Comparison of ENCODE assay signal across 8 mouse cellular contexts in the genomic region with DNA sequence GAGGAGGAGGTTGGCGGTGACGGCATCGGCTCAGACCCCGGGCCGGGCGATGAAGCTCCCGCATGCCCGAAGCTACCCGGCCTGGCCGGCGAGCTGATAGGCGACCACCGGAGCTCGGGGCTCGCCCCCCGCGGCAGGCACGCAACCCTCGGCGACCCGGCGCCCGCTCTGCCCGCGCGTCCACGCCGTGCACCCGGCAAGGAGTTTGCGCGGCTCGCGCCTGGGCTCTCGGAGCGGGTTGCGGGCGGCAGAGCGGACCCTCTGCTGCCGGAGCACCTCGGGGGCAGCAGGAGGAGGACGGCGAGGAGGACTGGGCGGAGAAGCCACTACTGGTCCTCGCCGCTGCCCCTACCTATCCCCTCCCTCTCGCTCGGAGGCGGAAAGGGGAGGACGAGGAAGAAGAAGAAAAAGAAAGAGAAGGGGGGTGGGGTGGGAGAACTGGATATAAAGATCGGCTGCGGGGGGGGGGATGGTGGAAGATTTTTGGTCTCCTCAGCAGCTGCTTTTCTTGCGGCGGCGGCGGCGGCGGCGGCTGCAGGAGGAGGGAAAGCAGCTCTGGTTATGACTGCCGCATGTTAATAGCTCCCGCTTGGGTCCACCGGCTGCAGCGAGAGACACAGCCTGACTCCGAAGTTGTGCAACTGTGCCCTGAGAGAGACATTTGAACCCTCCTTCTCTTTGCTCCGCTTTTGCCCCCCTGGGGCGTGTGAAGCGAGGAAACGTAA. TPM values are rescaled to one million over a fixed set of nuclear protein-coding genes. Genes with fewer than 3 reads are reported as not detected.
DNase-seq lines count a peak whose midpoint lies in the region; ATAC-seq and TF ChIP-seq lines count a peak whose summit lies in the region.

No protein-coding gene starts in this region.

- under 1% methylated on average over 59 of the region's 67 CpGs for WGBS in intestine, embryonic 16.5 days
- under 1% methylated on average over 58 of the region's 67 CpGs for WGBS in limb, embryonic 11.5 days
- under 1% methylated on average over 62 of the region's 67 CpGs for WGBS in midbrain, embryonic 11.5 days
- WGBS in stomach, embryonic 15.5 days = under 1% methylated on average over 58 of the region's 67 CpGs

- ATAC-seq in granulocyte monocyte progenitor cell, adult 5-6 weeks (replicated peaks; ENCODE audit: poor library complexity, severe bottlenecking) = peak; percentile 71
- ATAC-seq in intestine, embryonic 16.5 days = peak; percentile 57
- ATAC-seq in limb, embryonic 11.5 days (ENCODE audit: insufficient number of reproducible peaks, low FRiP score, low TSS enrichment, low read depth) = peak; percentile 67
- ATAC-seq in midbrain, embryonic 11.5 days (ENCODE audit: low FRiP score) = peak; percentile 68
- ATAC-seq in stomach, embryonic 15.5 days (ENCODE audit: insufficient read depth, low FRiP score, low read depth) = peak; percentile 8; the same call in 1 of the 2 replicates

- peaks cover 18% of the 10 kb centered on the region; the same call in 1 of the 2 replicates for H3K27me3 ChIP-seq in intestine, embryonic 16.5 days (replicated peaks; ENCODE audit: control insufficient read depth, insufficient read depth, low read length)
- H3K27me3 ChIP-seq in limb, embryonic 11.5 days (ENCODE audit: control insufficient read depth, insufficient read depth, low read length) = no peaks in the 10 kb centered on the region
- no peaks in the 10 kb centered on the region for H3K27me3 ChIP-seq in midbrain, embryonic 11.5 days (ENCODE audit: control insufficient read depth, insufficient read depth, low read length)
- H3K27me3 ChIP-seq in stomach, embryonic 15.5 days (replicated peaks) = no peaks in the 10 kb centered on the region; the same call in 1 of the 2 replicates

- intact Hi-C loops in gastrocnemius, adult 2 months (cut with DNase I) = no loop called here

- TF ChIP-seq CTCF in gastrocnemius, adult 2 months (IDR thresholded peaks at IDR 0.05) = no peak

- H3K4me3 ChIP-seq in gastrocnemius, adult 2 months = peak overlapping the region; percentile 81
- H3K4me3 ChIP-seq in intestine, embryonic 16.5 days (ENCODE audit: low read length) = peak overlapping the region; percentile 67
- H3K4me3 ChIP-seq in limb, embryonic 11.5 days (ENCODE audit: low read depth, low read length) = peak overlapping the region; percentile 68
- H3K4me3 ChIP-seq in midbrain, embryonic 11.5 days (ENCODE audit: low read depth, low read length) = peak overlapping the region; percentile 71
- H3K4me3 ChIP-seq in stomach, embryonic 15.5 days (replicated peaks) = peak overlapping the region; percentile 68

- H3K9ac ChIP-seq in intestine, embryonic 16.5 days (ENCODE audit: low read depth, low read length) = peak overlapping the region; percentile 66
- peak overlapping the region; percentile 85 for H3K9ac ChIP-seq in limb, embryonic 11.5 days (ENCODE audit: low read length)
- peak overlapping the region; percentile 82 for H3K9ac ChIP-seq in midbrain, embryonic 11.5 days (ENCODE audit: low read length)
- peak overlapping the region; percentile 26; the same call in 1 of the 2 replicates for H3K9ac ChIP-seq in stomach, embryonic 15.5 days

- no peaks in the 10 kb centered on the region for H3K9me3 ChIP-seq in intestine, embryonic 16.5 days (ENCODE audit: control insufficient read depth, low read length)
- no peaks in the 10 kb centered on the region for H3K9me3 ChIP-seq in limb, embryonic 11.5 days (ENCODE audit: control insufficient read depth, low read length)
- no peaks in the 10 kb centered on the region for H3K9me3 ChIP-seq in midbrain, embryonic 11.5 days (ENCODE audit: control insufficient read depth, low read length)
- H3K9me3 ChIP-seq in stomach, embryonic 15.5 days = no peaks in the 10 kb centered on the region

- H3K4me2 ChIP-seq in intestine, embryonic 16.5 days (ENCODE audit: low read depth, low read length) = peak overlapping the region; percentile 94
- peak overlapping the region; percentile 90 for H3K4me2 ChIP-seq in limb, embryonic 11.5 days (ENCODE audit: low read depth, severe bottlenecking)
- peak overlapping the region; percentile 98 for H3K4me2 ChIP-seq in midbrain, embryonic 11.5 days
- peak overlapping the region; percentile 76 for H3K4me2 ChIP-seq in stomach, embryonic 15.5 days

- DNase-seq in gastrocnemius, adult 2 months = peak; percentile 34
- DNase-seq in gastrocnemius, adult 18-20 months (ENCODE audit: low spot score) = no peak
- peak; percentile 72 for DNase-seq in embryo, embryonic 10 days (ENCODE audit: low spot score)
- peak; percentile 77 for DNase-seq in limb, embryonic 11.5 days (ENCODE audit: low spot score)
- DNase-seq in midbrain, embryonic 11.5 days (ENCODE audit: low spot score, missing footprints) = peak; percentile 96

- H3K36me3 ChIP-seq in intestine, embryonic 16.5 days (ENCODE audit: control insufficient read depth, insufficient read depth, low read length) = no peaks in the 10 kb centered on the region
- no peaks in the 10 kb centered on the region for H3K36me3 ChIP-seq in limb, embryonic 11.5 days (ENCODE audit: control insufficient read depth, insufficient read depth, low read length)
- H3K36me3 ChIP-seq in midbrain, embryonic 11.5 days (ENCODE audit: control insufficient read depth, insufficient read depth, low read length) = no peaks in the 10 kb centered on the region
- H3K36me3 ChIP-seq in stomach, embryonic 15.5 days = no peaks in the 10 kb centered on the region

- H3K27ac ChIP-seq in gastrocnemius, adult 2 months = peak overlapping the region; percentile 1; the same call in 1 of the 2 replicates
- peak overlapping the region; percentile 59 for H3K27ac ChIP-seq in intestine, embryonic 16.5 days (ENCODE audit: low read length)
- H3K27ac ChIP-seq in limb, embryonic 11.5 days (replicated peaks; ENCODE audit: low read depth, low read length) = peak overlapping the region; percentile 93
- H3K27ac ChIP-seq in midbrain, embryonic 11.5 days (ENCODE audit: low read depth, low read length) = peak overlapping the region; percentile 94
- H3K27ac ChIP-seq in stomach, embryonic 15.5 days = peak overlapping the region; percentile 79

- peaks cover 9% of the 10 kb centered on the region; the same call in 1 of the 2 replicates for H3K4me1 ChIP-seq in intestine, embryonic 16.5 days (ENCODE audit: control insufficient read depth, insufficient read depth, low read length)
- H3K4me1 ChIP-seq in limb, embryonic 11.5 days (ENCODE audit: control insufficient read depth, insufficient read depth, low read length) = 0 out of 2 replicates have a peak, but pooled peaks cover 5% of the 10 kb centered on the region
- peaks cover 20% of the 10 kb centered on the region for H3K4me1 ChIP-seq in midbrain, embryonic 11.5 days (ENCODE audit: control insufficient read depth, insufficient read depth, low read length)
- H3K4me1 ChIP-seq in stomach, embryonic 15.5 days = peaks cover 7% of the 10 kb centered on the region; the same call in 1 of the 2 replicates

RNA-seq across cellular contexts. Expression of a gene that starts 0.5 kb away (rescaled TPM):
- total RNA-seq in gastrocnemius, adult 2 months (2021) = under 1 TPM; 0.51 to 0.73 TPM
- total RNA-seq in gastrocnemius, adult 18-20 months (2021) = under 1 TPM; 0.57 to 0.59 TPM
- not detected in 2 replicates for total RNA-seq in granulocyte monocyte progenitor cell, adult 5-6 weeks (2014; fragmentation: Nextera tagmentation)
- total RNA-seq in granulocyte monocyte progenitor cell, adult 5-6 weeks (2017) = not detected in 2 replicates
- 6.5 and 6.8 TPM in 2 replicates for polyA plus RNA-seq in intestine, embryonic 16.5 days (2015; fragmentation: Nextera tagmentation; extraction: Ambion mirVana)
- polyA plus RNA-seq in limb, embryonic 11.5 days (2014; fragmentation: Nextera tagmentation; extraction: Ambion mirVana) = 23.9 and 28.9 TPM in 2 replicates
- 18.9 and 24.3 TPM in 2 replicates for polyA plus RNA-seq in midbrain, embryonic 11.5 days (2014; fragmentation: Nextera tagmentation; extraction: Ambion mirVana)
- 17.3 and 17.5 TPM in 2 replicates for polyA plus RNA-seq in stomach, embryonic 15.5 days (2015; fragmentation: Nextera tagmentation; extraction: Ambion mirVana)

Comparison
In these comparisons a context has a peak if more than half of its experiments do, and no peak if none do; other contexts are left out.
1. H3K27ac ChIP-seq: peak in every context shown above with its lines; median percentile 94 in midbrain, embryonic 11.5 days; 93 in limb, embryonic 11.5 days; 79 in stomach, embryonic 15.5 days; 59 in intestine, embryonic 16.5 days; 1 in gastrocnemius, adult 2 months.
2. ATAC-seq: peak in every context shown above with its lines; median percentile 71 in granulocyte monocyte progenitor cell, adult 5-6 weeks; 68 in midbrain, embryonic 11.5 days; 67 in limb, embryonic 11.5 days; 57 in intestine, embryonic 16.5 days; 8 in stomach, embryonic 15.5 days.
3. H3K9ac ChIP-seq: peak in every context shown above with its lines; median percentile 85 in limb, embryonic 11.5 days; 82 in midbrain, embryonic 11.5 days; 66 in intestine, embryonic 16.5 days; 26 in stomach, embryonic 15.5 days.